In genomic region chr3:55517454-55518014, GRCm38 (mm10) we compare ENCODE assay signal across 12 mouse cellular contexts. TPM values are rescaled to one million over a fixed set of nuclear protein-coding genes. Genes with fewer than 3 reads are reported as not detected.
DNase-seq lines count a peak whose midpoint lies in the region; ATAC-seq lines count a peak whose summit lies in the region.
"Had no signal": no experiment of that assay in that cellular context is flagged by ENCODE, and none has a peak within 500 bp of the region (broad histone marks: within the 10 kb centered on the region; RNA-seq: fewer than 3 reads in every experiment).

No protein-coding gene starts in this region.

- H3K9me3 ChIP-seq in heart, embryonic 16.5 days (replicated peaks; ENCODE audit: control insufficient read depth, low read length) = no peaks in the 10 kb centered on the region
- H3K9me3 ChIP-seq in midbrain, embryonic 13.5 days = no peaks in the 10 kb centered on the region
- H3K9me3 ChIP-seq in midbrain, embryonic 10.5 days (replicated peaks) = no peaks in the 10 kb centered on the region
- H3K9me3 ChIP-seq in intestine, embryonic 14.5 days (ENCODE audit: control insufficient read depth, low read length) = no peaks in the 10 kb centered on the region
- H3K9me3 ChIP-seq in stomach, embryonic 14.5 days (ENCODE audit: control insufficient read depth, low read depth, low read length) = no peaks in the 10 kb centered on the region
- H3K9me3 ChIP-seq in neural tube, embryonic 15.5 days (replicated peaks) = no peaks in the 10 kb centered on the region
- H3K9me3 ChIP-seq: hindbrain, embryonic 15.5 days had no signal

- no peak for ATAC-seq in heart, embryonic 16.5 days (replicated peaks; ENCODE audit: extremely low read depth, insufficient read depth, low FRiP score)
- ATAC-seq in midbrain, embryonic 13.5 days = no peak
- ATAC-seq in intestine, embryonic 14.5 days (replicated peaks; ENCODE audit: low FRiP score, low TSS enrichment, low read depth) = no peak
- no peak for ATAC-seq in stomach, embryonic 14.5 days (ENCODE audit: insufficient number of reproducible peaks, insufficient read depth, low FRiP score, low read depth)
- no peak for ATAC-seq in neural tube, embryonic 15.5 days (ENCODE audit: low FRiP score)
- ATAC-seq: forebrain, embryonic 16.5 days had no signal

- peak overlapping the region; percentile 36 for H3K4me2 ChIP-seq in heart, embryonic 16.5 days (ENCODE audit: low read depth, low read length)
- H3K4me2 ChIP-seq in midbrain, embryonic 13.5 days (replicated peaks) = no peak overlapping the region
- peak overlapping the region; percentile 49 for H3K4me2 ChIP-seq in intestine, embryonic 14.5 days (ENCODE audit: low read length)
- peak overlapping the region; percentile 46 for H3K4me2 ChIP-seq in stomach, embryonic 14.5 days (replicated peaks; ENCODE audit: low read depth, low read length)
- no peak overlapping the region for H3K4me2 ChIP-seq in neural tube, embryonic 15.5 days
- H3K4me2 ChIP-seq: hindbrain, embryonic 15.5 days had no signal

- H3K36me3 ChIP-seq in heart, embryonic 16.5 days (ENCODE audit: control insufficient read depth, insufficient read depth) = no peaks in the 10 kb centered on the region
- H3K36me3 ChIP-seq in midbrain, embryonic 13.5 days = peaks cover 30% of the 10 kb centered on the region
- 0 out of 2 replicates have a peak, but pooled peaks cover 3% of the 10 kb centered on the region for H3K36me3 ChIP-seq in midbrain, embryonic 10.5 days
- no peaks in the 10 kb centered on the region for H3K36me3 ChIP-seq in intestine, embryonic 14.5 days (ENCODE audit: control insufficient read depth, insufficient read depth, low read length)
- no peaks in the 10 kb centered on the region for H3K36me3 ChIP-seq in stomach, embryonic 14.5 days (ENCODE audit: control insufficient read depth, insufficient read depth, low read length)
- H3K36me3 ChIP-seq in neural tube, embryonic 15.5 days = peaks cover 16% of the 10 kb centered on the region

- 61% methylated on average over 17 of the region's 17 CpGs for WGBS in heart, embryonic 16.5 days
- WGBS in midbrain, embryonic 13.5 days = 79% methylated on average over 17 of the region's 17 CpGs
- 80% methylated on average over 17 of the region's 17 CpGs for WGBS in midbrain, embryonic 10.5 days
- 47% methylated on average over 17 of the region's 17 CpGs for WGBS in intestine, embryonic 14.5 days
- 39% methylated on average over 17 of the region's 17 CpGs for WGBS in stomach, embryonic 14.5 days
- WGBS in neural tube, embryonic 15.5 days = 69% methylated on average over 17 of the region's 17 CpGs

- H3K27ac ChIP-seq in heart, embryonic 16.5 days (ENCODE audit: low read length) = no peak overlapping the region
- H3K27ac ChIP-seq in midbrain, embryonic 13.5 days = peak overlapping the region; percentile 26
- no peak overlapping the region for H3K27ac ChIP-seq in midbrain, embryonic 10.5 days (replicated peaks)
- no peak overlapping the region for H3K27ac ChIP-seq in intestine, embryonic 14.5 days (ENCODE audit: low read depth)
- H3K27ac ChIP-seq in stomach, embryonic 14.5 days (ENCODE audit: low read length) = peak overlapping the region; percentile 44
- no peak overlapping the region for H3K27ac ChIP-seq in neural tube, embryonic 15.5 days (replicated peaks)
- H3K27ac ChIP-seq: hindbrain, embryonic 15.5 days had no signal

- DNase-seq in heart, adult 9 months (ENCODE audit: low spot score in 2 of 2) = no peak
- DNase-seq in midbrain, embryonic 10.5 days (ENCODE audit: low spot score) = no peak
- DNase-seq in intestine, embryonic 14.5 days (ENCODE audit: low spot score) = no peak
- DNase-seq in frontal cortex, postnatal 14 days (ENCODE audit: low spot score in 2 of 2) = no peak
- DNase-seq: cerebellum, adult 2 months; thymus, postnatal 14 days had no signal

- H3K9ac ChIP-seq in heart, embryonic 16.5 days (ENCODE audit: low read length) = no peak overlapping the region
- no peak overlapping the region for H3K9ac ChIP-seq in midbrain, embryonic 13.5 days (replicated peaks)
- 0 out of 2 replicates have a peak overlapping the region, but pooled peaks have one; percentile 1 for H3K9ac ChIP-seq in intestine, embryonic 14.5 days (ENCODE audit: low read length)
- 0 out of 2 replicates have a peak overlapping the region, but pooled peaks have one; percentile 18 for H3K9ac ChIP-seq in stomach, embryonic 14.5 days (replicated peaks; ENCODE audit: low read depth, low read length)
- H3K9ac ChIP-seq in neural tube, embryonic 15.5 days (replicated peaks) = no peak overlapping the region
- H3K9ac ChIP-seq: hindbrain, embryonic 15.5 days had no signal

- H3K4me3 ChIP-seq in heart, embryonic 16.5 days (ENCODE audit: low read length) = peak overlapping the region; percentile 23
- no peak overlapping the region for H3K4me3 ChIP-seq in midbrain, embryonic 13.5 days (replicated peaks)
- no peak overlapping the region for H3K4me3 ChIP-seq in midbrain, embryonic 10.5 days
- peak overlapping the region; percentile 16 for H3K4me3 ChIP-seq in intestine, embryonic 14.5 days (ENCODE audit: low read depth, low read length)
- H3K4me3 ChIP-seq in stomach, embryonic 14.5 days (ENCODE audit: low read depth, low read length) = peak overlapping the region; percentile 19
- no peak overlapping the region for H3K4me3 ChIP-seq in neural tube, embryonic 15.5 days (replicated peaks)
- H3K4me3 ChIP-seq: hindbrain, embryonic 15.5 days had no signal

- no peaks in the 10 kb centered on the region for H3K4me1 ChIP-seq in heart, embryonic 16.5 days (ENCODE audit: control insufficient read depth, insufficient read depth, low read length)
- H3K4me1 ChIP-seq in midbrain, embryonic 13.5 days (replicated peaks) = peaks cover 34% of the 10 kb centered on the region
- peaks cover 52% of the 10 kb centered on the region for H3K4me1 ChIP-seq in midbrain, embryonic 10.5 days
- peaks cover 8% of the 10 kb centered on the region for H3K4me1 ChIP-seq in intestine, embryonic 14.5 days (replicated peaks; ENCODE audit: control insufficient read depth, insufficient read depth, low read length)
- peaks cover 4% of the 10 kb centered on the region; the same call in 1 of the 2 replicates for H3K4me1 ChIP-seq in stomach, embryonic 14.5 days (ENCODE audit: control insufficient read depth, insufficient read depth, low read length)
- H3K4me1 ChIP-seq in neural tube, embryonic 15.5 days = peaks cover 22% of the 10 kb centered on the region

- no peaks in the 10 kb centered on the region for H3K27me3 ChIP-seq in heart, embryonic 16.5 days (ENCODE audit: control insufficient read depth, insufficient read depth, low read length)
- H3K27me3 ChIP-seq in midbrain, embryonic 13.5 days = no peaks in the 10 kb centered on the region
- no peaks in the 10 kb centered on the region for H3K27me3 ChIP-seq in midbrain, embryonic 10.5 days (ENCODE audit: low read depth, poor library complexity, severe bottlenecking)
- no peaks in the 10 kb centered on the region for H3K27me3 ChIP-seq in intestine, embryonic 14.5 days (replicated peaks; ENCODE audit: control insufficient read depth, insufficient read depth, low read length)
- no peaks in the 10 kb centered on the region for H3K27me3 ChIP-seq in stomach, embryonic 14.5 days (ENCODE audit: control insufficient read depth, insufficient read depth, low read length)
- no peaks in the 10 kb centered on the region for H3K27me3 ChIP-seq in neural tube, embryonic 15.5 days (replicated peaks)
- H3K27me3 ChIP-seq: hindbrain, embryonic 15.5 days had no signal

RNA-seq across cellular contexts. Expression of gene Gm21954, which starts 45.5 kb away (rescaled TPM):
- not detected in 2 replicates for polyA plus RNA-seq in heart, embryonic 16.5 days (2015; fragmentation: Nextera tagmentation; extraction: Ambion mirVana)
- not detected in 2 replicates for polyA plus RNA-seq in midbrain, embryonic 13.5 days (2015; fragmentation: Nextera tagmentation; extraction: Ambion mirVana)
- polyA plus RNA-seq in midbrain, embryonic 10.5 days (2016; fragmentation: Nextera tagmentation; extraction: Ambion mirVana) = not detected in 2 replicates
- not detected in 2 replicates for polyA plus RNA-seq in intestine, embryonic 14.5 days (2014; fragmentation: Nextera tagmentation; extraction: Ambion mirVana)
- polyA plus RNA-seq in stomach, embryonic 14.5 days (2014; fragmentation: Nextera tagmentation; extraction: Ambion mirVana) = not detected in 2 replicates
- not detected in 2 replicates for polyA plus RNA-seq in neural tube, embryonic 15.5 days (2015; fragmentation: Nextera tagmentation; extraction: Ambion mirVana)
- polyA plus RNA-seq: cerebellum, adult 2 months; forebrain, embryonic 16.5 days; hindbrain, embryonic 15.5 days had no signal

Comparison
In these comparisons a context has a peak if more than half of its experiments do, and no peak if none do; other contexts are left out.
1. H3K27ac ChIP-seq: peak in midbrain, embryonic 13.5 days (single experiment) and stomach, embryonic 14.5 days (single experiment); none in heart, embryonic 16.5 days (single experiment), midbrain, embryonic 10.5 days (single experiment), intestine, embryonic 14.5 days (single experiment) and neural tube, embryonic 15.5 days (single experiment).
2. H3K4me2 ChIP-seq: peak in heart, embryonic 16.5 days (single experiment), intestine, embryonic 14.5 days (single experiment) and stomach, embryonic 14.5 days (single experiment); none in midbrain, embryonic 13.5 days (single experiment) and neural tube, embryonic 15.5 days (single experiment).
3. H3K4me3 ChIP-seq: peak in heart, embryonic 16.5 days (single experiment), intestine, embryonic 14.5 days (single experiment) and stomach, embryonic 14.5 days (single experiment); none in midbrain, embryonic 13.5 days (single experiment), midbrain, embryonic 10.5 days (single experiment) and neural tube, embryonic 15.5 days (single experiment).
4. H3K9ac ChIP-seq: peak in intestine, embryonic 14.5 days (single experiment) and stomach, embryonic 14.5 days (single experiment); none in heart, embryonic 16.5 days (single experiment), midbrain, embryonic 13.5 days (single experiment) and neural tube, embryonic 15.5 days (single experiment).